Mouse (Mus musculus): ENCODE measurements around the gene AU018091. TPM values are rescaled to one million over a fixed set of nuclear protein-coding genes. Genes with fewer than 3 reads are reported as not detected.
"Not testable (repeated sequence)": the region's sequence is repeated elsewhere in the genome, so short reads cannot be mapped to it uniquely, and the experiment has no call there.

The AU018091 gene
- 0.03 TPM in 1 of 2 replicates, not detected in the other for polyA plus RNA-seq (2012; rRNA removed)

DNA sequence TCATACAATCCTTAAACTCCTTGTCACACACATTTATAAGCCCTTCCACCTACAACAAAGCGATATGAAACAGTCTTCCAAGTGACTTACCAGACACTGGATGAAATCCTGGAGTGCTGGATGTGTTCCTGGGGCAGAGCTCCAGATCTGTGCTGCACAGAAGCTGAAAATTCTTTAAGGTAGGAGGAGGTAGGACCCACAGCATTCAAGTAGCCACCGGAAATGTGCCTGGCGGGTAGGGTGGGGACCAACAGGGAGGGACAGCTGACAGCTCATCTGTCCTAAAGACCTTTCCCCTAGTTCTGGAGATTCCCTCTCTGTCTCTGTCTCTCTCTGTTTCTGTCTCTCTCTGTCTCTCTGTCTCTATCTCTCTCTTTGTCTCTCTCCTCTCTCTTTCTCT, at the start of gene AU018091:
Gene AU018091 (minus strand): TSS at position 279 of the 400 bp plus-strand sequence.
- DNase-seq (ENCODE audit: low read depth) = no peak

DNA sequence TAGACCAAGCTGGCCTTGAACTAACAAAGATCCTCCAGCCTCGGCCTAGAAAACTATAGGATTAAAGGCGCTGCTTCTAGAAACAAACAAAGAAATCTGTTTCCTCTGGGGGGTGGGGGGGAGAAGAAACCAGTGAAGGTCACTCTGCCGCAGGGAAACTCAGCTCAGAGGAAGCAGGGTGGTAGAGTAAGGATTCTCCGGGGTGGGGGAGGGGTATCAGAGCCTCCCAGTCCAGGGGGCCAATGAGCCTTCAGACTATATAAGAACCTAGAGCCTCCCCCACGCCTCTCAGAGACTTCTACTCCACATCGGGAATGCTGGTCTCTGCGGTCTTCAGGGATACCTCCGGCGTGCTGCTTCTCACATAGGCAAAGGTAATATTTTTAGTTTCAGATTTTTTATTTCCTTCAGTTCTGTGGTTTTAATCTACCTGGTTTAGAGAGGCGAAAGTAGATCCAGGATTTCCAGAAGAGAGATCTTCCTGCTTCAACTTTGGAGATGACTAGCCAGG, 48.6 kb upstream of the AU018091 start:
- no peak for DNase-seq (ENCODE audit: low read depth)

- DNase-seq (ENCODE audit: low read depth) = no peak
Measured at GRCm38 (mm10) chr7:3216331-3216730, 47.3 kb upstream of the AU018091 start.

DNA sequence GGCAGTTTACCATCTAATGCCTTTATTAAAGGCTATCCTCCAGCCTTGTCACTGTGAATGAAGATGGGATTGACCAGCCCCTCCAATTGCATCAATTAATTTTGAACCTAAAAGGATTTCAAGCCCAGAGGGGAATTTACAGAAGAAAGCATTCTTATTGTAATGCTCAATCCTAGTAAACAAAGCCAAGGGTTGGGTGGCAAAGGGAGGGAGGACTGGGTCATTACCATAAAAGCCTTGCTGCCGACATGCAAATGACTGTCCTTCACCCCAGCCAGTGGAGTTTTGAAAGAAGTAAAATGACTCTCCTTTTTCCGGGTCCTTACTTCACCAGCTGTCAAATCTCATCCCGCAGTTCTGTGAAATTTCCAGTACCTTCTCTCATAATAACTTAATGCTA, 44.6 kb upstream of the AU018091 start:
- no peak for DNase-seq (ENCODE audit: low read depth)

DNA sequence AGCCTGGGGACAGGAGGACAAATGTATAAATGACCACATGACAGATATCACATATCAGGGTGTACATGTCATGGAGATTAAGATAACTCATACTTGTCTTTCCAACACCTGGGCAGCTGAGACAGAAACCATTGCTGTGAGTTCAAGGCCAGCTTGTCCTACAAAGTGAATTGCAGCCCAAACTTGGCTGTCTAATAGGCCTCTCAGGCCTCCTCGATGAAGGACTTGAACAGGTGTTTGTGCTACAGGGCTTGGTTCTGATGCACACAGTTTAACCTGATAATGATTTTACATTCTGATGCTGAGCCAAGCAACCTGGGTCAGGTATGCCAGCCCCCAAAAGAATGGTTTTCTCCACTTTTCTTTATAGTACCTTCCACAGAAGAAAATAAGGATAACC, 44.2 kb upstream of the AU018091 start:
- DNase-seq (ENCODE audit: low read depth) = no peak

DNA sequence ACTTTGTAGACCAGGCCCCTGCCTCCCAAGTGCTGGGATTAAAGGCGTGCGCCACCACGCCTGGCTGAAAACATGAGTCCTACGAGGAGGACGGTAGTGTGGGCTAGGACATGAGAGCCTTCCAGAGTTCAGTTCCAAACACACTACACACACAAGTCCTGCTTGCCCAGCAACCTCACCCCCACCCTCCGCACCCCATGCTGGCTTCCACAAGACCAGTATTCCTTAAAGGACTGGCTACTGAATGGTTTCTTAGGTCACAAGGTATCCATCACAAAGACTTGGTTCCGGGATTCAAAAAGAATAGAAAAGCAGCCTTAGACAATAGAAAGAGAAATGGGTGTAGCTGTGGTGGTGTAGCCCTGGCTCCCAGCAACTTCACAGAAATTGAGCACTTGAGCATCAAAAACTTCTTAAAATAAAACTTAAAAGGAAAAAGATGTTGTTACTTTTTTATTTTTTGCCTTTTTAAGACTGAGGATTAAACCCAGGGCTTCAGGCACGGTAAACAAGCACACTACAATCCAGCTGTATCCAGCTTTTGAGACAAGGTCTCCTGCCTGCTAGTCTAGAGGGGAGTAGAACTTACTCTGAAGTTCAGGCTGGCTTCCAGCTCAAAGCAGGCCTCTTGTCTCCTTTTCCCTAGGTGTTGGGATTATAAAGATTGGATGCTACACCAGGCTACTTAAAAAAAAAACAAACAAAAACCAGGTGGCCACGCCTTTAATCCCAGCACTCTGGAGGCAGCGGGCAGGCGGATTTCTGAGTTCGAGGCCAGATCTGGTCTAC, 43.2 kb upstream of the AU018091 start:
- DNase-seq (ENCODE audit: low read depth) = no peak

GRCm38 (mm10) chr7:3211518-3211917, 42.5 kb upstream of the AU018091 start:
- no peak for DNase-seq (ENCODE audit: low read depth)

- DNase-seq (ENCODE audit: low read depth) = no peak
Measured at GRCm38 (mm10) chr7:3210605-3211004, 41.6 kb upstream of the AU018091 start.

DNA sequence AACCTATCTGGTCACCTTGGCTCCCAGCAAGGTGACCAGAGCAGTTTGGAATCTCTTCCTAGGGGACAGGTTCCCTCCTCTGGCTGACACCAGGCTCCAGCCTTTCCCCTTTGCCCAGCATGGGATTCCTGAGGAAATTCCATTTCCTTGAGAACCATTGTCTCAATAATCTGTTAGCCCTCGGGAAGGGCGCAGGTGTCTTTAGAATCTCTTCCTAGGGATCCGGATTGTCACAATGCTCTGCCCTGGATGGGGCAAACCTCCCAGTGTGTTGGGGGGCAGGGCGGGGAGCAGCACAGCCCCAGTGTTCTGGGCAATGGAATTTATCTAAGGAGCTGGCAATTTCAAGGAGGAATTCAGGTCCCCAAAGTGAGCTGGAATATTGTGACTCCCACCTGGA, 37.5 kb upstream of the AU018091 start:
- DNase-seq (ENCODE audit: low read depth) = no peak

DNA sequence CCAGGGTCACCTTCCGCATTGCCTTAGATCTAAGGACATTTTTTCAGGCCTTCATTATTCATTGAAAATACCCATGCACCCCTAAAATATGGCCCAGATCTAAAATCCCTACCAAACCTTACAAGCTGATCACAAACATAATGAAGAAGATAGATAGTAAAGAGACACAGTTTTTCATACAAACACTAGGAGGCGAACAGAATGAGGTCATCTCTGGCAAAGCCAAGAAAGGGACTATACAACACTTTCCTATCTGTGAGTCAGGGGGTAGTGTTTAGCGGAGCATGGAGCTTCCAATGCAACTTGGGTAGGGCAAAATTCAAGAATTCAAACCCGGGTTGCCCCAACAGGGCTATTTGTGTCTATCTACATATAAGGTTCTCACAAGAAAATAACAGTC, 35.6 kb upstream of the AU018091 start:
- no peak for DNase-seq (ENCODE audit: low read depth)

GRCm38 (mm10) chr7:3203890-3204289, 34.9 kb upstream of the AU018091 start:
- DNase-seq (ENCODE audit: low read depth) = no peak

GRCm38 (mm10) chr7:3201134-3201705, 32.2 kb upstream of the AU018091 start:
- DNase-seq (ENCODE audit: low read depth) = no peak

- DNase-seq (ENCODE audit: low read depth) = no peak
Measured at GRCm38 (mm10) chr7:3198884-3199283, 29.9 kb upstream of the AU018091 start.

- no peak for DNase-seq (ENCODE audit: low read depth)
Measured at GRCm38 (mm10) chr7:3195850-3196249, 26.8 kb upstream of the AU018091 start.

DNA sequence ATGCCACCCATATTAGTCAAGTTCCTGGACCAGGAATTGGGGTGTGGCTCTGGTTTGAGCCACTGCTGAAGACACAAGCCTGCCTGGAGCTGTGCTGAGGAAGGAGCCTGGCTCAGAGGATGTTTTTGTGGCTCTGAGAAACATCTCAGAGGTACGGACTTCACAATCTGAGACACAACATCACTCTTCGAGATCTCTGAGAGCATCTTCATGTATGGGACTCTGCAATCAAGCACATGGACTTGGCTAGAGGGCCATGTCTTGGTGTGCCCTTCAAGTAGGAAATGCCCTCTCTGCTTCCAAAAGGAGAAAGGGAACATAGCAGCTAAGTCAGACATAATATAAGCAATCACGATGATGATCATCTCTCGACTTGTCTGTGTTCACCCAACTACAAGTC, 25.5 kb upstream of the AU018091 start:
- DNase-seq (ENCODE audit: low read depth) = no peak

DNA sequence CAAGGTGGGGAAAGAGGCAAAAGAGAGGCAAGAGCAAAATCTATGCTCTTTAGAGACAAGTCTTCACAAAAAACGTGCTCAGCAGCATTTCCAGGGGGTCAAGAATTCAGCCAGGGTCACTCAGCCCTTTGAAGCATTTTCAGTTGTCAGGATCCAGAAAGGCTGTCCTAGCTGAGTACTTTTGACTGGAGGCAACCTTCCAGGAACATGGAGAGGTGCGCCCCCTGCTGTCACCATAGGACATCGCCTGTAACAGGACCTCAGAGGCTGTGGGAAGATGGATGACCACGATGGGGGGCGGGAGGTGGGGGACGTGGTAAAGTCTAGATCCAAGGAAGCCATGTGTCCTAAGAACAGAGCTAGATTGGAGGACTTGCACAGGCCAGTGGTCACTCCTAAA, 24.9 kb upstream of the AU018091 start:
- no peak for DNase-seq (ENCODE audit: low read depth)

GRCm38 (mm10) chr7:3193049-3193632, 24.1 kb upstream of the AU018091 start:
- DNase-seq (ENCODE audit: low read depth) = no peak

GRCm38 (mm10) chr7:3191971-3192498, 23.0 kb upstream of the AU018091 start:
- no peak for DNase-seq (ENCODE audit: low read depth)

GRCm38 (mm10) chr7:3186726-3187125, 17.7 kb upstream of the AU018091 start:
- not testable (repeated sequence) for DNase-seq (ENCODE audit: low read depth)

GRCm38 (mm10) chr7:3186136-3186535, 17.1 kb upstream of the AU018091 start:
- DNase-seq (ENCODE audit: low read depth) = no peak

GRCm38 (mm10) chr7:3184394-3184793, 15.4 kb upstream of the AU018091 start:
- no peak for DNase-seq (ENCODE audit: low read depth)

DNA sequence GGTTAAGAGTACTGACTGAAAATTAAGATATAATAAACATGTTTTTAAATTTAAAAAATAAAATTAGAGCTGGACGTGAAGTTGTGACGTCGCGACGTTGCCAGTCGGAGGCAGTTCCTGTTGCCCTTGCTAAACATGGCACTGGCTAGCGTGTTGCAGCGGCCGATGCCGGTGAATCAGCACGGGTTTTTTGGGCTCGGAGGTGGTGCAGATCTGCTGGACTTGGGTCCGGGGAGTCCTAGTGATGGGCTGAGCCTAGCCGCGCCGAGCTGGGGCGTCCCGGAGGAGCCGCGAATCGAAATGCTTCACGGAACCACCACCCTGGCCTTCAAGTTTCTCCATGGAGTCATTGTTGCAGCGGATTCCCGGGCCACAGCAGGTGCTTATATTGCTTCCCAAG, 12.0 kb upstream of the AU018091 start:
- not testable (repeated sequence) for DNase-seq (ENCODE audit: low read depth)

- DNase-seq (ENCODE audit: low read depth) = peak; percentile 42
Measured at GRCm38 (mm10) chr7:3168296-3168695, 707 bp downstream of the AU018091 start.

Data from gonadal fat pad, adult 2 months (tissue).